Mouse (Mus musculus): ENCODE results near the gene Cartpt. TPM values are rescaled to one million over a fixed set of nuclear protein-coding genes. Genes with fewer than 3 reads are reported as not detected.
"Not testable (repeated sequence)": the region's sequence is repeated elsewhere in the genome, so short reads cannot be mapped to it uniquely, and the experiment has no call there.

Cartpt gene
- total RNA-seq, 2 experiments from 2014 or later, result not detected

DNA sequence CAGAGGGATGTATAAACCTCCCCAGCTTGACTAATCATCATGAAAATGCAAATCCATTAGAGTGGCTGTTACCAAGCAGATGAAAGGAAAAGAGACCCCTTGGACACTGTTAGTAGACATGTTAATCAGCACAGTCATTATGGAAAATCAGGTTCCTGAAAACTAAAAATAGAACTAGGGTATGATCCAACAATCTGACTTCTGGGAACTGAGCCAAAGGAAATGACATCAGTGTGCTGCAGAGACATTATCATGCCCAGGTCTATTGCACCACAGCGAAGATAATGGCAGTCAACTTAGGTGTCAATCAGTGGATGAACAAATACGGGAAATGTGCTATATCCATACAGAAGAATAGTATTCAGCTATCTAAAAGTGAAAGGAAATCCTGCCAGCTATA is 43.0 kb downstream of the Cartpt start:
- ATAC-seq (ENCODE audit: poor library complexity, severe bottlenecking), result 0 out of 2 replicates have a peak, but pooled peaks have one; percentile 18

DNA sequence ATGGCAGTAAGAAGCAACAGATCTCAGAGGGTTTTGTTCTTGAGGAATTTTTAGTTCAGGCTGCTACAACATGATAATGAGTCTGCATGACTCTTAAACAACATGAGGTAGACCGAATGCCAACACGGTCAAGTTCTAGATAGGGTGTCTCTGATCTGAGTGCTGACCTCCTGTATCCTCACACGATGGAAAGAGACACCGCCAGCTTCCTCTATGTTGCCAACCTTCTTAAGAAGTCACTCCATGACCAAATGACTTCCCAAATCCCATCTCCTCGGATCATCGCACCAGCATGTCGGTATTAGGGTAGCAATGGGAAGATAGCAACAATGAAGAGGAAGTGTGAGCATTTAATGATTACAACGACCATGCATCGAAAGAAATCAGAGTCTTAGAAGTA is 43.6 kb downstream of the Cartpt start:
- no peak for ATAC-seq (ENCODE audit: poor library complexity, severe bottlenecking)

DNA sequence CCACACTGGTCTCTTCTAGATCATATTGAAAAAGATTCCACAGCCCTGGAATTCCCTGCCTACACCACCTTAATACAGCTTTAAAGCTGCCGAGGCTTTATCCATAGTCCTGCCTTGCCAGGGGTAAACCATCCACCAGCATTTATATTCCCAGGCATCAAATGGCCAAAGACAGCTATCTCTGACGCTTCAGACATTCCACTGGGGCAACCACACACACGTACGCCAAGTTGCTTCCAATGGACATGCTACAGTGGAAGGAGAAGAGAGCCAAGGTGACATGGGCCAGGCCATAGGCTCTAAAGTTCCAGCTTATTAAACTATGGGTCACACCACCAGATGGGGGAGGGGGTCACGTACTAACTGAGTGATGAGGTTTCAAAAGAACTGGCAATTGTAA is 45.7 kb downstream of the Cartpt start:
- no peak for ATAC-seq (ENCODE audit: poor library complexity, severe bottlenecking)

DNA sequence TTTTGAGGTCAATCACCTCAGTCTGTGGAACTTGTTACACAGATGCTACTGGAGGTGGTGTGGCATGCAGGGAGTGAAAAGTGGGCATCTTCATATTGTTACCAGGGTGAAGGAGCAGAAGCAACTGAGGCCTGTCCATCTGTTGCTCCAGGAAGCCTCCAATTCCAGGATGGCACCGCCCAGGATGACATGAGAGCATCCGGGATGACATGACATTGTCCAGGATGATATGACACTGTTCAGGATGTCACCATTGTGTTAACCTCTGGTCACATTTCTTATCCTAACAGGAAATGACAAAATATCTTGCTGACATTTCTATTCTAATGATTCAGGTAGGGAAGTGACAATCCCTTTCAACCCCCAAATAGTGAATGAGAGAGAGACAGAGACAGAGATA is 47.8 kb downstream of the Cartpt start:
- no peak for ATAC-seq (ENCODE audit: poor library complexity, severe bottlenecking)

DNA sequence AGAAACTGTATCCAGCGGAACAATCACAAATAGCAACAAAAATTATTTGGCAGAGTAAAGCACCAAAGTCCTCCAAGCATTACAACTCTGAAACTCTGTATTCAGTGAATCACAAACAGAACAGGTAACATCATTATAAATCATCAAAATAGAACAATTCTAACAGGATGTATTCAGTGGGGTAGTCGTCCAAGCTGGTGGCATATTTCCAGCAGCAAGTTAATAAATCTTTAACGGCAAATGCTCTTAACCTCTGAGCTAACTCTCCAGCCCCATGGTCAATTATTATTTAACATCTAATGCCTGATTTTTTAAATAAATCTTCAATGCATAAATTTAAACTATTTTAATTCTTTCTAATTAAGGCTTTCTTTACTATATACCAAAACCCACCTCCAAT is 48.5 kb downstream of the Cartpt start:
- not testable (repeated sequence) for ATAC-seq (ENCODE audit: poor library complexity, severe bottlenecking)

DNA sequence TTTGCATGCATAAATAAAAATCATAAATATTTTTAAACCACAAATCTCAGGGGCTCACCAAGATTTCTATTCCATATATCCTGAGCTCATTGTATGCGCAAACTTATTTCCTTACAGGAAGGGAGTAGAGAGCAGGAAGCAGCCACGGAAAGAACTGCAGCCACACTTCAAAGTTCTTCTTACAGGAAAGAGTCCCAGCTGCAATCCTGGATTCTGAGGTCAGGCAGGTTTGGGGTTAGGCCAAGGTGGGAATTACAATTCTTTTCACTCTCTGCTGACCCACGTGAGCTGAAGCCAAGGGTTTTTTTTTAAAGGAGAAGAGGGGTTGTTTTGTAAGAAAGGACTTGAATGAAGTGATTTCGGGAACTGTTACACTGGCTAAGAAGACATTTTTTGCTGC is 49.9 kb downstream of the Cartpt start:
- no peak for ATAC-seq (ENCODE audit: poor library complexity, severe bottlenecking)

DNA sequence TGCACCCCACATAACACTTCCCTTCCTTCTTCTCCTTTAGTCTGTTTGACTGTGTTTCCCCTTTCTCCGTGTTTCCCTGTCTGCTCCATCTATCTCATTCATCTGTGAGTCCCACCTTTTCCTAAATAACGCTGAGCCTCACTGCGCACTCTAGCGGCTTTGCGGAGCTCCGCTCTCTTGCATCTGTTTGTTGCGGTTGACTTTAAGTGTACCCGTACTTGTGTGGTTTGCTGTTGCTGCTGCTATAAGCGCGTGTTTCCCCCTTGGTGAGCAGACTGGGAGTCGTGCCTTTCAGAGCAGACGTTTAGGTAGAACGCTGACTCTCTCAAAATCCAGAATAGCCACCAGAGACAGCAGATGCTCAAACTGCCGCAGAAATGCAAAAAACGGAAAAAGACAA is 51.3 kb downstream of the Cartpt start:
- ATAC-seq (ENCODE audit: poor library complexity, severe bottlenecking), result no peak

Other genes with a start within 250 kb of the Cartpt start
- gene Mccc2, start 114.5 kb upstream of the Cartpt start, total RNA-seq (2015), result 4.3 TPM in 2 replicates
- 6.0 and 9.6 TPM in 2 replicates for gene Mccc2, start 114.5 kb upstream of the Cartpt start, total RNA-seq (2017)
- 30.6 and 34.8 TPM in 2 replicates for gene Bdp1, start 203.0 kb upstream of the Cartpt start, total RNA-seq (2015)
- 46.1 and 51.8 TPM in 2 replicates for gene Bdp1, start 203.0 kb upstream of the Cartpt start, total RNA-seq (2017)
- gene Serf1, start 206.9 kb upstream of the Cartpt start, total RNA-seq (2015), result 4.1 and 7.5 TPM in 2 replicates
- gene Serf1, start 206.9 kb upstream of the Cartpt start, total RNA-seq (2017), result 4.2 and 4.9 TPM in 2 replicates
- 54.1 and 59.9 TPM in 2 replicates for gene Smn1, start 223.8 kb upstream of the Cartpt start, total RNA-seq (2015)
- 31.2 and 44.4 TPM in 2 replicates for gene Smn1, start 223.8 kb upstream of the Cartpt start, total RNA-seq (2017)